Mouse (Mus musculus): ENCODE measurements around the gene Hs2st1. TPM values are rescaled to one million over a fixed set of nuclear protein-coding genes. Genes with fewer than 3 reads are reported as not detected.

The Hs2st1 gene
- polyA plus RNA-seq, 1 experiment from 2014 or later = 16.2 TPM

DNA sequence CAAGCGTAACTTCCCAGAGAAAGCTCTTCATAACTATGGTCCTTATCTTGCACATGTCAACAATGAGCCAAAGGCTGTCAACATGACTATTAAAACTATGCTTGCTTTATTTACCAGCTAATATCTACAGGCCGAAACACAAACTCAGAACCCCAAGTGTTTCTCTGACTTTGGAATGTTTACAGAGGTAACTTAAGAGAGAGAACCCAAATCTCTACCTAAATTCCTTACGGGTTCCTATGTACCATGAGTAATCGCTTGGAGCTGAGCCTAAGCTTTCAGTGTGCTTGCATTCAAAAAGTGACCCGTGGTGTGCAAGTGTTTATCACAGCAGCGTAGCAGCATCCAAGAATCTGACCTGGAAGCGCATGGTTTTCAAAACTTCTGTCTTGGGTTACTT, 4.8 kb downstream of the Hs2st1 start:
- ATAC-seq (ENCODE audit: low FRiP score, low TSS enrichment) (no peak), DNase-seq (no peak)
- no peak overlapping the region for H3K4me2 ChIP-seq (ENCODE audit: low read length)
- no peak overlapping the region for H3K27ac ChIP-seq (replicated peaks; ENCODE audit: low read depth, low read length)
- no peaks in the 10 kb centered on the region for H3K36me3 ChIP-seq (ENCODE audit: control insufficient read depth, insufficient read depth, low read length)
- no peak overlapping the region for H3K9ac ChIP-seq (replicated peaks; ENCODE audit: low read length)
- no peaks in the 10 kb centered on the region for H3K9me3 ChIP-seq (ENCODE audit: control insufficient read depth, low read length)
- 96% methylated on average over 7 of the region's 7 CpGs for WGBS
- no peaks in the 10 kb centered on the region for H3K27me3 ChIP-seq (ENCODE audit: control insufficient read depth, insufficient read depth, low read length)
- H3K4me1 ChIP-seq (ENCODE audit: control insufficient read depth, insufficient read depth, low read length) = peaks cover 16% of the 10 kb centered on the region
- no peak overlapping the region for H3K4me3 ChIP-seq (replicated peaks; ENCODE audit: low read depth, low read length)

DNA sequence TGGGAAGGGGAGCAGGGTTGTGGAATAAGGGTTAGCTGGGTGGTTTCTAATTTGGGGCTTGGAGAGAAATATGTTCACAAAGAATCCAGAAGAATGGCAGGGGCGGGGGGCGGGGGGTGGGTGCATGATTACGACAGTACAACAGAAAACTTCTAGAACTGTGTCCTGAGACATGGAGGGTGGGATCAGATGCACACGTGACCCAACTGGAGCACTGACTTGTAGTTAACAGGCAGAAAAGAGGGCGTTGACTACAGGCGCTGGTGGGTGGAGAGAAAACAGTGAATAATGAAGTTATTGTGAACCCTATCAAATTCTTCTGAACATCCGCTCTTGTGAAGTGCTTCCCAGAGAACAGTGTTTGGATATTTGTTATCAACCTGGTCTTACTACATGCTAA, 6.1 kb downstream of the Hs2st1 start:
- H3K9ac ChIP-seq (replicated peaks; ENCODE audit: low read length) = no peak overlapping the region
- no peak overlapping the region for H3K4me2 ChIP-seq (ENCODE audit: low read length)
- no peaks in the 10 kb centered on the region for H3K36me3 ChIP-seq (ENCODE audit: control insufficient read depth, insufficient read depth, low read length)
- H3K27ac ChIP-seq (replicated peaks; ENCODE audit: low read depth, low read length) = no peak overlapping the region
- no peak for ATAC-seq (ENCODE audit: low FRiP score, low TSS enrichment)
- H3K9me3 ChIP-seq (ENCODE audit: control insufficient read depth, low read length) = no peaks in the 10 kb centered on the region
- WGBS = 87% methylated on average over 7 of the region's 7 CpGs
- H3K27me3 ChIP-seq (ENCODE audit: control insufficient read depth, insufficient read depth, low read length) = no peaks in the 10 kb centered on the region
- peaks cover 15% of the 10 kb centered on the region for H3K4me1 ChIP-seq (ENCODE audit: control insufficient read depth, insufficient read depth, low read length)
- no peak for DNase-seq
- no peak overlapping the region for H3K4me3 ChIP-seq (replicated peaks; ENCODE audit: low read depth, low read length)

DNA sequence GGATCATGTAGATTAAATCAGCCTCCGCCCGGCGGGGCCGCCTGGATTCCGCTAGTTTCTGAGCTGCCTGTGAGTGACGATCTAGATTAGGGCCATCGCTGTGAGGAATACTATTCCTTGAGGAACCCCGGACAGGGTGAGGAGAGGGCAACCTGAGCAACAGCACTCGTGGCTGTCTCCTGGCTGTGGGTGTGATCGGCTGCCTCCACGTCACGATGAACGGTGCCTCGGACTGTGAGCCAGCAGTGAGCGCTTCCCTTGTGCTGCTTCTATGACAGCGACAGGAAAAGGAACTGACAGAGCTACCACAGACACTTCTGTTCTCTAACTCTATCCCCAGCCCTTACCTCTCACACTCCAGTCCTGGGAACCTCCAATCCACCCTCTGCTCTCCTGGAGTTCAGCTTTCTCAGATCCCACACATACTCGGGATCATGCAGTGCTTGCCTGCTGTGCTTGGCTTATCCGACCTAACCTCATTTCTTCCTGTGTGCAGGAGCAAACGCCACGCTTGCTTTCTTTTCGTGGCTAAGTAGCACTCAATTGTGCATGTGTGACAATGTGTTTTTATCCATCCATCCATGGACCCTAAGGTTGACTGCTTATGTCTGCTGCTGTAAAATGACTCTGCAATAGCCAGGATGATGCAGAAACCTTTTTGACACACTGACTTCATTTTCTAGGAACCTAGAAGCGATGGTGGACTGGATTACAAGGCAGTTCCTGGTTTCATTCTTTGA, 8.3 kb downstream of the Hs2st1 start:
- peaks cover 10% of the 10 kb centered on the region for H3K4me1 ChIP-seq (ENCODE audit: control insufficient read depth, insufficient read depth, low read length)
- H3K27ac ChIP-seq (replicated peaks; ENCODE audit: low read depth, low read length) = no peak overlapping the region
- H3K9ac ChIP-seq (replicated peaks; ENCODE audit: low read length) = no peak overlapping the region
- H3K4me2 ChIP-seq (ENCODE audit: low read length) = no peak overlapping the region
- DNase-seq = no peak
- WGBS = 64% methylated on average over 22 of the region's 22 CpGs
- no peaks in the 10 kb centered on the region for H3K9me3 ChIP-seq (ENCODE audit: control insufficient read depth, low read length)
- no peaks in the 10 kb centered on the region for H3K27me3 ChIP-seq (ENCODE audit: control insufficient read depth, insufficient read depth, low read length)
- no peaks in the 10 kb centered on the region for H3K36me3 ChIP-seq (ENCODE audit: control insufficient read depth, insufficient read depth, low read length)
- ATAC-seq (ENCODE audit: low FRiP score, low TSS enrichment) = no peak
- H3K4me3 ChIP-seq (replicated peaks; ENCODE audit: low read depth, low read length) = no peak overlapping the region

DNA sequence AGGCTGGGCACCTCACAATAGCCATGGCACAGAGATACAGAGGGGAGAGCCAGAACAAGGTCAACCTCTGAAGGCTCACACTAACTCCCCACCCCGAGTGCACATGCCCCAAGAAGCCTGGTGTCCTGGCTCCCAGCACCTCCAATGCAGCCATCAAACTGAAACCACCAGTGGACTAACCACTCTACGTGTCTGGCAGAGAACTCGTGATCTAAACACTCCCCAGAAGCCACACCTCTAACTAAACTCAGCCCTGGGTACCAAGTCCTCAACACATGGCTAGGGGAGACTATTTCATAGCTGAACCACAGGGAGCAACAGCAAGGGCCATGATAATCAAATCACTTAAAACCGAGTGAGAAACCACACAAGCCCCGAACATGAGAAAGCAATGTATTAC, 11.7 kb downstream of the Hs2st1 start:
- no peak for DNase-seq
- Histone ChIP-seq H3K27me3 (ENCODE audit: control insufficient read depth, insufficient read depth, low read length) (no peaks in the 10 kb centered on the region), H3K9ac (replicated peaks; ENCODE audit: low read length) (no peak overlapping the region), H3K27ac (replicated peaks; ENCODE audit: low read depth, low read length) (no peak overlapping the region), H3K4me2 (ENCODE audit: low read length) (no peak overlapping the region), H3K36me3 (ENCODE audit: control insufficient read depth, insufficient read depth, low read length) (no peaks in the 10 kb centered on the region), H3K9me3 (ENCODE audit: control insufficient read depth, low read length) (no peaks in the 10 kb centered on the region), H3K4me3 (replicated peaks; ENCODE audit: low read depth, low read length) (no peak overlapping the region), H3K4me1 (ENCODE audit: control insufficient read depth, insufficient read depth, low read length) (peaks cover 17% of the 10 kb centered on the region)
- ATAC-seq (ENCODE audit: low FRiP score, low TSS enrichment) = no peak
- 46% methylated on average over 5 of the region's 5 CpGs for WGBS

DNA sequence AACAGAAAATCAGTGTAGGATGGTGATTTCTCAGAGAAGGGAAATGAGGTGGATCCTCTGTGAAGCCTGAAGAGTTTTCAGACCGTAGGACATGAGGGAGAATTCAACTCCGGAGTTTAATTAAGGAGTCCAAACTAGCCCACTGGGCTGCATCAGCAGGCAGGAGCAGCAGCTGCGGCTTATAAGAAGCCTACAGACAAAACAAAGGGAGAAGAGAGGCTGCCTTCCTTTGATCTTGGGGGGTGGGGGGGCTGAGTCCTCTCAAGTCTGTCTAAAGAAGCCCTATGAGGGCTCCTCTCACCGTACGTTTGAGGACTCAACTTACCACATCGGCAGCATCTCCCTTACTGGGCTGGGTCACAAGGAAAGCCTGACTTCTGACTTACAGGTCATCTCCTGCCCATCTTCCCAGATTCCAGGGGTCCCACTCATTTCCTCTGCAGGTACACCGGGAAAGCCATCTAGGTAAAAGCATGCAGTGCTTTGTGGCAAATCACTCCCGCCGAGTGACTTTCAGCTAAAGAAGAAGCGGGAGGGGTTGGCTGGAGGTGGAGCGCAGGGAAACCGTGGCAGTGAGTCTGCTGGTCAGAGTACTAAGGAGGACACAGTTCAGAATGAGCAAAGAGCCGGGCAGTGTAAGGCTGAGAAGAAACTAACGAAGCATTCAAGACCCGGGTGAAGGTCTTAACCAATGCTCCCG, 13.2 kb downstream of the Hs2st1 start:
- WGBS = 5% methylated on average over 16 of the region's 16 CpGs
- H3K36me3 ChIP-seq (ENCODE audit: control insufficient read depth, insufficient read depth, low read length) = no peaks in the 10 kb centered on the region
- peak; percentile 53 for DNase-seq
- H3K9ac ChIP-seq (replicated peaks; ENCODE audit: low read length) = peak overlapping the region; percentile 32
- H3K9me3 ChIP-seq (ENCODE audit: control insufficient read depth, low read length) = no peaks in the 10 kb centered on the region
- peak overlapping the region; percentile 52 for H3K4me2 ChIP-seq (ENCODE audit: low read length)
- peaks cover 17% of the 10 kb centered on the region for H3K4me1 ChIP-seq (ENCODE audit: control insufficient read depth, insufficient read depth, low read length)
- peak; percentile 36; the same call in 1 of the 2 replicates for ATAC-seq (ENCODE audit: low FRiP score, low TSS enrichment)
- H3K4me3 ChIP-seq (replicated peaks; ENCODE audit: low read depth, low read length) = no peak overlapping the region
- peak overlapping the region; percentile 34; the same call in 1 of the 2 replicates for H3K27ac ChIP-seq (replicated peaks; ENCODE audit: low read depth, low read length)
- no peaks in the 10 kb centered on the region for H3K27me3 ChIP-seq (ENCODE audit: control insufficient read depth, insufficient read depth, low read length)

DNA sequence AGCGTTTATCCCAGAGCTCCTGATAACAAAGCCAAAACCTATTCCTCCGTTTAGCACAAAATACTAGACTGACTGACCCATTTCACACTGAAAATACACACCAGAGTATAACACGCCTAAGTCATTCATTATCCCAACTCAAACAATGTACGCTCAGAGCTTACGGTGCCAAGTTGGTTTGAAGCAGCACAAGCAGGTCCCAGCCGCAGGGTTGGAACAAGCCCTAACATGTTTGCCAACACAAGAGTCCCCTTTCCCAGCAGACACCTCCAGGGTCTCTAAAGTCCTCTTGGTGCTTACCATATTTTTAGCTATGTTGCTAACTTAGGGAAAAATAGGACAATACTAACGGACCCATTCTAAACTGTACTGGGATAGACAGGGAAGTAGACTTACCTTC, 14.8 kb downstream of the Hs2st1 start:
- Histone ChIP-seq H3K36me3 (ENCODE audit: control insufficient read depth, insufficient read depth, low read length) (no peaks in the 10 kb centered on the region), H3K9ac (replicated peaks; ENCODE audit: low read length) (no peak overlapping the region), H3K9me3 (ENCODE audit: control insufficient read depth, low read length) (no peaks in the 10 kb centered on the region), H3K4me3 (replicated peaks; ENCODE audit: low read depth, low read length) (no peak overlapping the region), H3K27me3 (ENCODE audit: control insufficient read depth, insufficient read depth, low read length) (no peaks in the 10 kb centered on the region), H3K4me1 (ENCODE audit: control insufficient read depth, insufficient read depth, low read length) (peaks cover 23% of the 10 kb centered on the region), H3K27ac (replicated peaks; ENCODE audit: low read depth, low read length) (no peak overlapping the region), H3K4me2 (ENCODE audit: low read length) (no peak overlapping the region)
- 88% methylated on average over 7 of the region's 7 CpGs for WGBS
- ATAC-seq (ENCODE audit: low FRiP score, low TSS enrichment) (no peak), DNase-seq (no peak)

DNA sequence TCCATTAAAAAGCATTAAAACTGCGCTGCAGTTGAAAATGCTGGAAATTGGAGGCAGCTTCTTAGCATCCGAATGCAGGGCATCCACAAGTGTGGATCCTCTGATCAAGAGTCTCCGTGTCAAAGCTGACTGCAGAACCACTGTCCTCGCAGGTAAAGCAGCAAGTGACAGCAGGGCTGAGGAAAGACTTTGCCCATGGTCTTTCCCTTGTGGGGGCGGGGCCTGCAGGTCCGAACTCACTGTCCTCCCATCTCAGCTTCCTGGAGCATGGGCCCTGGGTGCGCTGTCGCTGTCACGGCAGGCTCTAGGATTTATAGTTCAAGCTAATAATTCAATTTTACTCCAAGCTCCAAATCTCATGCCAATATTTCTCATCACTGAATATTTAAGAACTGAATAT, 15.5 kb downstream of the Hs2st1 start:
- H3K4me1 ChIP-seq (ENCODE audit: control insufficient read depth, insufficient read depth, low read length) = peaks cover 23% of the 10 kb centered on the region
- no peaks in the 10 kb centered on the region for H3K27me3 ChIP-seq (ENCODE audit: control insufficient read depth, insufficient read depth, low read length)
- H3K9ac ChIP-seq (replicated peaks; ENCODE audit: low read length) = no peak overlapping the region
- H3K4me2 ChIP-seq (ENCODE audit: low read length) = no peak overlapping the region
- DNase-seq (no peak), ATAC-seq (ENCODE audit: low FRiP score, low TSS enrichment) (no peak)
- 63% methylated on average over 9 of the region's 9 CpGs for WGBS
- no peak overlapping the region for H3K27ac ChIP-seq (replicated peaks; ENCODE audit: low read depth, low read length)
- H3K9me3 ChIP-seq (ENCODE audit: control insufficient read depth, low read length) = no peaks in the 10 kb centered on the region
- H3K4me3 ChIP-seq (replicated peaks; ENCODE audit: low read depth, low read length) = no peak overlapping the region
- H3K36me3 ChIP-seq (ENCODE audit: control insufficient read depth, insufficient read depth, low read length) = no peaks in the 10 kb centered on the region

DNA sequence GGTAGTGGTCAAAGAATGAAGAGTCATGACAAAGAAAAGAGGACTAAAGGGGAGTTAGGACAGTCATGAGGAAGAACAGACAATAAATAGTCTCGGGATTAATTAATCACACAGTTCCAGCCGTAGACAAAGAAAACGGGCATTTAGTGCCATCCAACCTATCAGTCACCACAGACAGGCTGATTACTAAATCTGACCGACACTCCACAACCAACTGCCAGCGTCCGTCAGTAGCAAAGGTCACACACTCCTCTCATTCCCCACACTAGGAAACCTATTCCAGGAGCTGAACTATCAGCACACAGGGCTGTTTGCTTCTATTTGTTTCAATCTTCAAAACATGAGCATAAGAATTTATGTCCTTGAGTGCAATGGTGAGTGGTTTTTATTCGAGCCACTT, 16.0 kb downstream of the Hs2st1 start:
- Histone ChIP-seq H3K9ac (replicated peaks; ENCODE audit: low read length) (no peak overlapping the region), H3K27me3 (ENCODE audit: control insufficient read depth, insufficient read depth, low read length) (no peaks in the 10 kb centered on the region), H3K4me1 (ENCODE audit: control insufficient read depth, insufficient read depth, low read length) (peaks cover 23% of the 10 kb centered on the region), H3K4me2 (ENCODE audit: low read length) (no peak overlapping the region), H3K4me3 (replicated peaks; ENCODE audit: low read depth, low read length) (no peak overlapping the region), H3K9me3 (ENCODE audit: control insufficient read depth, low read length) (no peaks in the 10 kb centered on the region), H3K36me3 (ENCODE audit: control insufficient read depth, insufficient read depth, low read length) (no peaks in the 10 kb centered on the region), H3K27ac (replicated peaks; ENCODE audit: low read depth, low read length) (no peak overlapping the region)
- DNase-seq (no peak), ATAC-seq (ENCODE audit: low FRiP score, low TSS enrichment) (no peak)
- 47% methylated on average over 7 of the region's 7 CpGs for WGBS

DNA sequence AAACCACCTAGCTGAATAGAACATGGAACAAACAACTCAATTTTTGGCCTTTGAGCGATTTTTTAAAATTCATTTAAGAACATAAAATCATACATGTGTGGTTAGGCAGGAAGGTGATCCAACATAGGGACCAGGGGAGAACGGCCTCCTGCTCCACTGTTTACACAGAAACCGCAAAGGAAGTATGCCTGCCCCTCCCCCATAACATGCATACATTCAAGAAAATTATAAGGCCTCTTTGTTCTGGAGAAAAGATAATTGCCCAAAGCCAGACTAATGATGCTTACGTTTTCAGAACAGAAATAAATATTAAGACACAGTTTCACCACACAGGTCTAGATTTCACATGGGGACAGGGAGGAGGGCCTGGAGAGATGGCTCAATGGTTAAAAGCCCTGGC, 18.6 kb downstream of the Hs2st1 start:
- H3K9ac ChIP-seq (replicated peaks; ENCODE audit: low read length) = no peak overlapping the region
- no peak overlapping the region for H3K4me2 ChIP-seq (ENCODE audit: low read length)
- H3K27me3 ChIP-seq (ENCODE audit: control insufficient read depth, insufficient read depth, low read length) = no peaks in the 10 kb centered on the region
- H3K4me1 ChIP-seq (ENCODE audit: control insufficient read depth, insufficient read depth, low read length) = peaks cover 10% of the 10 kb centered on the region
- ATAC-seq (ENCODE audit: low FRiP score, low TSS enrichment) = no peak
- DNase-seq = no peak
- 82% methylated on average over 4 of the region's 4 CpGs for WGBS
- H3K4me3 ChIP-seq (replicated peaks; ENCODE audit: low read depth, low read length) = no peak overlapping the region
- H3K9me3 ChIP-seq (ENCODE audit: control insufficient read depth, low read length) = no peaks in the 10 kb centered on the region
- H3K36me3 ChIP-seq (ENCODE audit: control insufficient read depth, insufficient read depth, low read length) = no peaks in the 10 kb centered on the region
- H3K27ac ChIP-seq (replicated peaks; ENCODE audit: low read depth, low read length) = no peak overlapping the region

All from midbrain, embryonic 14.5 days (tissue).